Mouse (Mus musculus) lung, postnatal 0 days (tissue): ENCODE results near the gene Bhlhe23. TPM values are rescaled to one million over a fixed set of nuclear protein-coding genes. Genes with fewer than 3 reads are reported as not detected.
A peak's percentile ranks its signal among the peaks of the same experiment; 100 is the strongest.

Source experiments
- ATAC-seq: fragments of 200-750 bp; cut with Nextera tagmentation; 2 replicates; pipeline ENCODE4 v1.8.0; 2017; ENCODE audit warnings: moderate library complexity
- DNase-seq: peaks from one replicate; pipeline ENCODE4 v3.0.0-alpha.2; 2016; ENCODE audit warnings: low spot score
- H3K27ac ChIP-seq: fragments of 300-500 bp; sonication (generic); 2 replicates; pipeline ENCODE4 v1.5.1; 2014; ENCODE audit warnings: antibody characterized with exemption, mild to moderate bottlenecking, low read length, mixed read lengths
- H3K27me3 ChIP-seq: fragments of 300-500 bp; sonication (generic); replicated peaks from 2 replicates; pipeline ENCODE4 v1.6.1; 2014; ENCODE audit warnings: low read length, mixed read lengths; ENCODE audit not compliant: insufficient read depth
- H3K36me3 ChIP-seq: fragments of 300-500 bp; sonication (generic); 2 replicates; pipeline ENCODE4 v1.6.1; 2014; ENCODE audit warnings: low read length, mixed read lengths; ENCODE audit not compliant: insufficient read depth
- H3K4me1 ChIP-seq: fragments of 300-500 bp; sonication (generic); 2 replicates; pipeline ENCODE4 v1.6.1; 2014; ENCODE audit warnings: antibody characterized with exemption, low read depth, low read length, mixed read lengths; ENCODE audit not compliant: insufficient read depth
- H3K4me2 ChIP-seq: fragments of 300-500 bp; sonication (generic); replicated peaks from 2 replicates; pipeline ENCODE4 v1.6.1; 2014; ENCODE audit warnings: low read depth, mild to moderate bottlenecking, low read length, moderate library complexity, mixed read lengths
- H3K4me3 ChIP-seq: fragments of 300-500 bp; sonication (generic); 2 replicates; pipeline ENCODE4 v1.5.1; 2014; ENCODE audit warnings: low read depth, low read length
- H3K9ac ChIP-seq: fragments of 300-500 bp; sonication (generic); replicated peaks from 2 replicates; pipeline ENCODE4 v1.6.1; 2014; ENCODE audit warnings: low read depth, mild to moderate bottlenecking
- H3K9me3 ChIP-seq: fragments of 300-500 bp; sonication (generic); 2 replicates; pipeline ENCODE4 v1.6.1; 2016; ENCODE audit warnings: low read length, mixed read lengths
- CTCF ChIP-seq: IDR thresholded peaks from 2 replicates; pipeline ENCODE4 v1.5.1; 2016; ENCODE audit warnings: antibody characterized with exemption, mild to moderate bottlenecking
- EP300 ChIP-seq: IDR thresholded peaks from 2 replicates; pipeline ENCODE4 v1.6.1; 2016; ENCODE audit warnings: antibody characterized with exemption, mild to moderate bottlenecking, control low read depth
- WGBS: fragments of 180-500 bp; shearing (Covaris S2); extraction: QIAGEN DNeasy Blood & Tissue Kit; methylation state at CpG from one replicate; pipeline ENCODE4 v1.1.7; 2014; 5-methylcytosine and 5-hydroxymethylcytosine counted together
- polyA plus RNA-seq: library from polyadenylated mRNA; unstranded; fragments of >200 nt; fragmentation: Nextera tagmentation; extraction: Ambion mirVana; gene quantifications from 2 replicates; pipeline ENCODE4 v1.2.1, GENCODE M21; 2015

Gene Bhlhe23
- not detected in 2 replicates for polyA plus RNA-seq

- Histone ChIP-seq H3K4me3 (no peak within 1 kb of the TSS), H3K9ac (no peak within 1 kb of the TSS), H3K27ac (no peak within 1 kb of the TSS), H3K36me3 (no peaks in the 10 kb centered on the region), H3K4me2 (no peak within 1 kb of the TSS), H3K4me1 (no peaks in the 10 kb centered on the region), H3K27me3 (peaks cover 44% of the 10 kb centered on the region), H3K9me3 (no peaks in the 10 kb centered on the region)
- DNase-seq (no peak), ATAC-seq (no peak)
- WGBS, result 2% methylated on average over 28 of the region's 28 CpGs
- TF ChIP-seq EP300, result no peak
- TF ChIP-seq CTCF, result no peak
Measured at GRCm38 (mm10) chr2:180776793-180777192, at the start of gene Bhlhe23. Bhlhe23 (minus strand) TSS chr2:180776900.

DNA sequence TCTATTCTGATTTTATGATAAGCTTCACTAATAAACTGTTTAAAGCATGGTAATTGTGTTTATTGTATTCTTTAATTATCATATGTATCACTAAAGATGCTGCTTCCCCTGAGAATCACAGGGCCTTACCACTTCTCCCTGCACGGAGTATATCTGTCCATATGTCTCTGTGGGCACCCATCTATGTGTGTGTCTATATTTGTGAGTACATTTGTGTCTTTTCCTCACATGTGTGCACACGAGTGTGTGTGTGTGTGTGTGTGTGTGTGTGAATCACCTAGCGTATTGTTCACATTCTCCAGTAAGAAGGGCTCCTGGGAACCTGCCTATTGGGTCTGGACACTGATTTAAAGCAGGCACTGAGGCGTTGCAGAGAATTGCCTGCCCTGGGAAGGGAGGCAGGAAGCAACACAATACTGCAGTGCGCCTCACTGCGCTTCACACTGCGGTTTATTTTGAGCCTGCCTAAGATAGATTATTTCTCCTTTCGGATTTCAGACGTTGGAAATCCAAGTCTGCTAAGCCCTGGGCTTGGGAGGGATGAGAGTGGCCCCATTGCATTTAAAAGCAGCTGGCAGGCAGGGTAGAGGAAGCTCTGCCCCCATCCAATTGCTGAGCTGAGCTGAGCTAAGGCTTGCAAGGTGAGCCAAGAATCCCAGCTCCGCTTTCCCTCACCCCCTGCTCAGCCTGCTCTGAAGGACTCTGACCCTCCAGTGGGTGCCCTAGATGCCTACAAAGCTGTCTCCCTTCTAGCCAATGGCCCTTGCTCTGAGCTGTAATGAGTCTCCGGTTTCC lies 48.6 kb upstream of the Bhlhe23 start:
- Histone ChIP-seq H3K36me3 (no peaks in the 10 kb centered on the region), H3K4me2 (no peak overlapping the region), H3K9me3 (no peaks in the 10 kb centered on the region), H3K27ac (no peak overlapping the region), H3K4me3 (no peak overlapping the region), H3K27me3 (no peaks in the 10 kb centered on the region), H3K9ac (no peak overlapping the region), H3K4me1 (no peaks in the 10 kb centered on the region)
- TF ChIP-seq CTCF, result no peak
- DNase-seq (no peak), ATAC-seq (no peak)
- WGBS, result 53% methylated on average over 11 of the region's 11 CpGs

GRCm38 (mm10) chr2:180824724-180825123 lies 48.0 kb upstream of the Bhlhe23 start:
- no peak for TF ChIP-seq EP300
- TF ChIP-seq CTCF, result no peak
- DNase-seq (no peak), ATAC-seq (no peak)
- Histone ChIP-seq H3K9me3 (no peaks in the 10 kb centered on the region), H3K4me1 (no peaks in the 10 kb centered on the region), H3K27me3 (no peaks in the 10 kb centered on the region), H3K4me2 (no peak overlapping the region), H3K9ac (no peak overlapping the region), H3K4me3 (no peak overlapping the region), H3K27ac (no peak overlapping the region), H3K36me3 (no peaks in the 10 kb centered on the region)
- 75% methylated on average over 4 of the region's 4 CpGs for WGBS

GRCm38 (mm10) chr2:180824061-180824460 lies 47.4 kb upstream of the Bhlhe23 start:
- H3K4me2 ChIP-seq, result no peak overlapping the region
- no peak for ATAC-seq
- no peaks in the 10 kb centered on the region for H3K9me3 ChIP-seq
- H3K27ac ChIP-seq, result no peak overlapping the region
- no peak overlapping the region for H3K9ac ChIP-seq
- DNase-seq, result no peak
- TF ChIP-seq EP300 (no peak), CTCF (no peak)
- no peaks in the 10 kb centered on the region for H3K4me1 ChIP-seq
- H3K36me3 ChIP-seq, result no peaks in the 10 kb centered on the region
- no peak overlapping the region for H3K4me3 ChIP-seq
- no peaks in the 10 kb centered on the region for H3K27me3 ChIP-seq
- 54% methylated on average over 4 of the region's 4 CpGs for WGBS

GRCm38 (mm10) chr2:180822476-180822875 lies 45.8 kb upstream of the Bhlhe23 start:
- Histone ChIP-seq H3K27ac (no peak overlapping the region), H3K9me3 (no peaks in the 10 kb centered on the region), H3K4me1 (no peaks in the 10 kb centered on the region), H3K4me3 (no peak overlapping the region), H3K27me3 (no peaks in the 10 kb centered on the region), H3K9ac (no peak overlapping the region), H3K4me2 (no peak overlapping the region), H3K36me3 (no peaks in the 10 kb centered on the region)
- no peak for TF ChIP-seq EP300
- peak; percentile 56 for TF ChIP-seq CTCF
- WGBS, result 28% methylated on average over 6 of the region's 6 CpGs
- ATAC-seq (no peak), DNase-seq (peak; percentile 53)

- Histone ChIP-seq H3K4me3 (no peak overlapping the region), H3K27ac (no peak overlapping the region)
Measured at GRCm38 (mm10) chr2:180819504-180819903, 42.8 kb upstream of the Bhlhe23 start.

More at GRCm38 (mm10) chr2:180819504-180819903, 42.8 kb upstream of the Bhlhe23 start:
- ATAC-seq, result no peak
- 88% methylated on average over 2 of the region's 2 CpGs for WGBS
- Histone ChIP-seq H3K4me2 (no peak overlapping the region), H3K27me3 (no peaks in the 10 kb centered on the region), H3K4me1 (no peaks in the 10 kb centered on the region), H3K9me3 (no peaks in the 10 kb centered on the region), H3K36me3 (no peaks in the 10 kb centered on the region), H3K9ac (no peak overlapping the region)
- DNase-seq, result no peak
- TF ChIP-seq EP300 (no peak), CTCF (no peak)
